Mouse (Mus musculus) embryonic facial prominence, embryonic 13.5 days (tissue): ENCODE data around the gene Thy1. TPM values are rescaled to one million over a fixed set of nuclear protein-coding genes. Genes with fewer than 3 reads are reported as not detected.

Experiments
- ATAC-seq: fragments of 200-750 bp; cut with Nextera tagmentation; 2 replicates; pipeline ENCODE4 v1.8.0; 2017; ENCODE audit warnings: low read depth; ENCODE audit not compliant: insufficient number of reproducible peaks, insufficient read depth, low FRiP score, low TSS enrichment
- H3K27ac ChIP-seq: fragments of 300-500 bp; sonication (generic); 2 replicates; pipeline ENCODE4 v1.5.1; 2015; ENCODE audit warnings: moderate library complexity, mild to moderate bottlenecking, inconsistent platforms
- H3K27me3 ChIP-seq: fragments of 300-500 bp; sonication (generic); 2 replicates; pipeline ENCODE4 v1.6.1; 2015; ENCODE audit warnings: mild to moderate bottlenecking, inconsistent platforms
- H3K36me3 ChIP-seq: fragments of 300-500 bp; sonication (generic); 2 replicates; pipeline ENCODE4 v1.6.1; 2015; ENCODE audit warnings: mild to moderate bottlenecking, inconsistent platforms
- H3K4me1 ChIP-seq: fragments of 300-500 bp; sonication (generic); 2 replicates; pipeline ENCODE4 v1.6.1; 2015; ENCODE audit warnings: inconsistent platforms
- H3K4me2 ChIP-seq: fragments of 300-500 bp; sonication (generic); 2 replicates; pipeline ENCODE4 v1.6.1; 2015; ENCODE audit warnings: moderate library complexity, mild to moderate bottlenecking, inconsistent platforms
- H3K4me3 ChIP-seq: fragments of 300-500 bp; sonication (generic); 2 replicates; pipeline ENCODE4 v1.5.1; 2015; ENCODE audit warnings: mild to moderate bottlenecking, inconsistent platforms
- H3K9ac ChIP-seq: fragments of 300-500 bp; sonication (generic); 2 replicates; pipeline ENCODE4 v1.6.1; 2015; ENCODE audit warnings: mild to moderate bottlenecking, inconsistent platforms
- H3K9me3 ChIP-seq: fragments of 300-500 bp; sonication (generic); 2 replicates; pipeline ENCODE4 v1.6.1; 2016; ENCODE audit warnings: inconsistent platforms
- WGBS: fragments of 180-500 bp; shearing (Covaris S2); methylation state at CpG from one replicate; pipeline ENCODE4 v1.1.7; 2015; ENCODE audit warnings: mixed read lengths; 5-methylcytosine and 5-hydroxymethylcytosine counted together
- polyA plus RNA-seq: library from polyadenylated mRNA; unstranded; fragments of >200 nt; fragmentation: Nextera tagmentation; extraction: Ambion mirVana; gene quantifications from 2 replicates; pipeline ENCODE4 v1.2.1, GENCODE M21; 2015

The Thy1 gene
- polyA plus RNA-seq, 1 experiment from 2014 or later = 4.3 TPM

- H3K4me3 ChIP-seq = no peak overlapping the region
- 93% methylated on average over 5 of the region's 5 CpGs for WGBS
- no peak for ATAC-seq
- H3K9ac ChIP-seq = no peak overlapping the region
- H3K9me3 ChIP-seq = no peaks in the 10 kb centered on the region
- peaks cover 8% of the 10 kb centered on the region for H3K27me3 ChIP-seq
- 0 out of 2 replicates have a peak overlapping the region, but pooled peaks have one; percentile 12 for H3K27ac ChIP-seq
- H3K4me2 ChIP-seq = no peak overlapping the region
- H3K36me3 ChIP-seq = no peaks in the 10 kb centered on the region
- no peaks in the 10 kb centered on the region for H3K4me1 ChIP-seq
Observed at GRCm38 (mm10) chr9:44037106-44037505, 6.1 kb upstream of the Thy1 start.

- Histone ChIP-seq H3K4me2 (no peak overlapping the region), H3K9ac (no peak overlapping the region), H3K9me3 (no peaks in the 10 kb centered on the region), H3K27ac (no peak overlapping the region), H3K4me1 (peaks cover 16% of the 10 kb centered on the region), H3K4me3 (no peak overlapping the region), H3K27me3 (peaks cover 52% of the 10 kb centered on the region), H3K36me3 (no peaks in the 10 kb centered on the region)
- ATAC-seq = no peak
- WGBS = 77% methylated on average over 7 of the region's 7 CpGs
Observed at GRCm38 (mm10) chr9:44041511-44042395, 1.4 kb upstream of the Thy1 start.

GRCm38 (mm10) chr9:44042396-44042680, 846 bp upstream of the Thy1 start:
- no peaks in the 10 kb centered on the region for H3K36me3 ChIP-seq
- H3K9me3 ChIP-seq = no peaks in the 10 kb centered on the region
- peaks cover 20% of the 10 kb centered on the region for H3K4me1 ChIP-seq
- H3K9ac ChIP-seq = no peak overlapping the region
- WGBS = 83% methylated on average over 1 of the region's 1 CpGs
- H3K4me2 ChIP-seq = no peak overlapping the region
- no peak for ATAC-seq
- peaks cover 52% of the 10 kb centered on the region for H3K27me3 ChIP-seq
- no peak overlapping the region for H3K27ac ChIP-seq
- no peak overlapping the region for H3K4me3 ChIP-seq

- peak overlapping the region; percentile 68 for H3K4me2 ChIP-seq
- H3K27ac ChIP-seq = no peak overlapping the region
- WGBS = 3% methylated on average over 23 of the region's 23 CpGs
- peaks cover 55% of the 10 kb centered on the region for H3K27me3 ChIP-seq
- peaks cover 26% of the 10 kb centered on the region for H3K4me1 ChIP-seq
- ATAC-seq = no peak
- no peaks in the 10 kb centered on the region for H3K36me3 ChIP-seq
- no peaks in the 10 kb centered on the region for H3K9me3 ChIP-seq
- peak overlapping the region; percentile 44 for H3K9ac ChIP-seq
- peak overlapping the region; percentile 41 for H3K4me3 ChIP-seq
Observed at GRCm38 (mm10) chr9:44043708-44044425, 683 bp downstream of the Thy1 start.

DNA sequence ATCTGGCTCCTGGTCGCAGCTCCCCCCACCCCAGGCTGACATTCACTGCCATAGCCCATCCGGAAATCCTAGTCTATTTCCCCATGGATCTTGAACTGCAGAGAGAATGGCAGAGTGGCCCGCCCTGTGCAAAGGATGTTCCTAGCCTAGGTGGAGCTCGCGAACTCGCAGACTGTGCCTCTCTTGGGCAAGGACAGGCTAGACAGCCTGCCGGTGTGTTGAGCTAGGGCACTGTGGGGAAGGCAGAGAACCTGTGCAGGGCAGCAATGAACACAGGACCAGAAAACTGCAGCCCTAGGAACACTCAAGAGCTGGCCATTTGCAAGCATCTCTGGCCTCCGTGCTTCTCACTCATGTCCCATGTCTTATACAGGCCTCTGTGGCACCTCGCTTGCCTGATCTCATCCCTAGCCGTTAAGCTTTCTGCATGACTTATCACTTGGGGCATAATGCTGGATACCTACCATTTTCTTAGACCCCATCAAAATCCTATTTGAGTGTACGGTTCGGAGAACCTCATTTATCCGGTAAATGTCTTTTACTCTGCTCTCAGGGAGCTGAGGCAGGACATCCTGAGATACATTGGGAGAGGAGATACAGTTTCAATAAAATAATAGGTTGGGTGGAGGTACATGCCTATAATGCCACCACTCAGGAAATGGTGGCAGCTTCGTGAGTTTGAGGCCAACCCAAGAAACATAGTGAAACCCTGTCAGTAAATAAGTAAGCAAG, 1.4 kb downstream of the Thy1 start:
- H3K9me3 ChIP-seq = no peaks in the 10 kb centered on the region
- 41% methylated on average over 14 of the region's 14 CpGs for WGBS

DNA sequence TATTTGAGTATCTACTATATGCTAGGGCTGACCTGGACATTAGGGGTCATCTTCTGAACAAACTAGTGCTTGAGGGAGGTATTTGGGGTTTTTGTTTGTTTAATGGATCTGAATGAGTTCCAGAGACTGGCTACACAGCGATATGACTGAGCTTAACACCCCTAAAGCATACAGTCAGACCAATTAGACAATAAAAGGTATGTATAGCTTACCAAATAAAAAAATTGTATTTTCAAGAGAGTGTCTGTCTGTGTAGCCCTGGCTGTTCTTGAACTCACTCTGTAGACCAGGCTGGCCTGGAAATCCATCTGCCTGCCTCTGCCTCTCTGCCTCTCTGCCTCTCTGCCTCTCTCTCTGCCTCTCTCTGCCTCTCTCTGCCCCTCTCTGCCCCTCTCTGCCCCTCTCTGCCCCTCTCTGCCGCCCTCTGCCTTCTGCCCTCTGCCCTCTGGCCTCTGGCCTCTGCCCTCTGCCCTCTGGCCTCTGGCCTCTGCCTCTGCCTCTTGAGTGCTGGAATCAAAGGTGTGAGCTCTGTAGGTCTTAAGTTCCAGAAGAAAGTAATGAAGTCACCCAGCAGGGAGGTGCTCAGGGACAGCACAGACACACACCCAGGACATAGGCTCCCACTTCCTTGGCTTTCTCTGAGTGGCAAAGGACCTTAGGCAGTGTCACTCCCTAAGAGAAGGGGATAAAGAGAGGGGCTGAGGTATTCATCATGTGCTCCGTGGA, 2.1 kb downstream of the Thy1 start:
- no peak overlapping the region for H3K9ac ChIP-seq
- no peak for ATAC-seq
- H3K27me3 ChIP-seq = peaks cover 55% of the 10 kb centered on the region
- H3K4me2 ChIP-seq = 0 out of 2 replicates have a peak overlapping the region, but pooled peaks have one; percentile 68
- no peaks in the 10 kb centered on the region for H3K9me3 ChIP-seq
- H3K4me1 ChIP-seq = peaks cover 31% of the 10 kb centered on the region
- WGBS = 63% methylated on average over 3 of the region's 3 CpGs
- H3K4me3 ChIP-seq = no peak overlapping the region
- H3K27ac ChIP-seq = no peak overlapping the region
- H3K36me3 ChIP-seq = no peaks in the 10 kb centered on the region

More for the DNA sequence above, 1.4 kb downstream of the Thy1 start:
- H3K4me1 ChIP-seq = peaks cover 31% of the 10 kb centered on the region
- ATAC-seq = no peak
- H3K9ac ChIP-seq = peak overlapping the region; percentile 44; the same call in 1 of the 2 replicates
- H3K36me3 ChIP-seq = no peaks in the 10 kb centered on the region
- peak overlapping the region; percentile 68 for H3K4me2 ChIP-seq
- H3K4me3 ChIP-seq = peak overlapping the region; percentile 41
- no peak overlapping the region for H3K27ac ChIP-seq
- peaks cover 55% of the 10 kb centered on the region for H3K27me3 ChIP-seq

GRCm38 (mm10) chr9:44045884-44046272, 2.7 kb downstream of the Thy1 start:
- WGBS = 87% methylated on average over 5 of the region's 5 CpGs
- Histone ChIP-seq H3K4me3 (no peak overlapping the region), H3K9me3 (no peaks in the 10 kb centered on the region), H3K27me3 (peaks cover 55% of the 10 kb centered on the region), H3K4me2 (no peak overlapping the region), H3K4me1 (peaks cover 31% of the 10 kb centered on the region), H3K36me3 (no peaks in the 10 kb centered on the region), H3K9ac (no peak overlapping the region), H3K27ac (no peak overlapping the region)
- ATAC-seq = no peak

- H3K9me3 ChIP-seq = no peaks in the 10 kb centered on the region
- no peaks in the 10 kb centered on the region for H3K36me3 ChIP-seq
- peaks cover 31% of the 10 kb centered on the region for H3K4me1 ChIP-seq
- no peak overlapping the region for H3K4me2 ChIP-seq
- no peak overlapping the region for H3K4me3 ChIP-seq
- H3K9ac ChIP-seq = no peak overlapping the region
- no peak for ATAC-seq
- peaks cover 53% of the 10 kb centered on the region for H3K27me3 ChIP-seq
- WGBS = 85% methylated on average over 12 of the region's 12 CpGs
- H3K27ac ChIP-seq = no peak overlapping the region
Observed at GRCm38 (mm10) chr9:44046426-44046825, 3.2 kb downstream of the Thy1 start.

DNA sequence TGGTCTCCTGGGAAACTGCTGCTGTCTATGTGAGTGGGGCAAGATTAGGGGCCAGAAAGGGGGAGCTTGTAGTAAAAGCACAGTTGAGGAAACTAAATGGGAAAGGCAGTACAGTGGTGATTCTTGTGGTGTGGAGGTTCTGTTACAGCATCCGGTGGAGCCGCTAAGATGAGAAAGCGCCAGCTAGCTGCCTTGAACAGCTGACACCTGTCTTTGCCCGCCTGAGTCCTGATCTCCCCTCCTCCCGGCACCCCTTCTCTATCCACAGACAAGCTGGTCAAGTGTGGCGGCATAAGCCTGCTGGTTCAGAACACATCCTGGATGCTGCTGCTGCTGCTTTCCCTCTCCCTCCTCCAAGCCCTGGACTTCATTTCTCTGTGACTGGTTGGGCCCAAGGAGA, 3.9 kb downstream of the Thy1 start:
- Histone ChIP-seq H3K27ac (no peak overlapping the region), H3K36me3 (no peaks in the 10 kb centered on the region), H3K4me3 (no peak overlapping the region), H3K4me2 (no peak overlapping the region), H3K9ac (no peak overlapping the region), H3K9me3 (no peaks in the 10 kb centered on the region), H3K4me1 (peaks cover 31% of the 10 kb centered on the region), H3K27me3 (peaks cover 47% of the 10 kb centered on the region)
- 58% methylated on average over 6 of the region's 6 CpGs for WGBS
- ATAC-seq = no peak

GRCm38 (mm10) chr9:44047571-44048490, 4.6 kb downstream of the Thy1 start:
- Histone ChIP-seq H3K4me2 (no peak overlapping the region), H3K27ac (no peak overlapping the region), H3K4me1 (peaks cover 31% of the 10 kb centered on the region), H3K36me3 (no peaks in the 10 kb centered on the region), H3K4me3 (no peak overlapping the region), H3K27me3 (peaks cover 41% of the 10 kb centered on the region), H3K9me3 (no peaks in the 10 kb centered on the region), H3K9ac (no peak overlapping the region)
- no peak for ATAC-seq
- WGBS = 64% methylated on average over 14 of the region's 14 CpGs
